Mouse (Mus musculus) olfactory bulb, adult 2 months (tissue): ENCODE measurements around the gene Vax1.

ENCODE experiments used
- CTCF ChIP-seq: fragments of 200-500 bp; IDR thresholded peaks from 2 replicates; pipeline ENCODE4 v1.5.1; 2012; ENCODE audit warnings: low read depth, mild to moderate bottlenecking, low read length, moderate library complexity; ENCODE audit not compliant: insufficient read depth
- POLR2A ChIP-seq: fragments of 200-500 bp; IDR thresholded peaks from 2 replicates; pipeline ENCODE4 v1.6.1; 2012; ENCODE audit warnings: mild to moderate bottlenecking, low read depth, low read length, moderate library complexity; ENCODE audit not compliant: insufficient read depth

- TF ChIP-seq CTCF (no peak), POLR2A (no peak)
Measured at GRCm38 (mm10) chr19:59216891-59217290, 47.0 kb upstream of the Vax1 start.
